Mouse (Mus musculus): Measurements from ENCODE around the gene Abr.

Abr gene

GRCm38 (mm10) chr11:76406702-76407583, 215.2 kb downstream of the Abr start, which contains the start of gene Timm22:
Gene Timm22 (plus strand): TSS chr11:76406952.
- peak; percentile 97 for DNase-seq (ENCODE audit: low read depth, low spot score)

DNA sequence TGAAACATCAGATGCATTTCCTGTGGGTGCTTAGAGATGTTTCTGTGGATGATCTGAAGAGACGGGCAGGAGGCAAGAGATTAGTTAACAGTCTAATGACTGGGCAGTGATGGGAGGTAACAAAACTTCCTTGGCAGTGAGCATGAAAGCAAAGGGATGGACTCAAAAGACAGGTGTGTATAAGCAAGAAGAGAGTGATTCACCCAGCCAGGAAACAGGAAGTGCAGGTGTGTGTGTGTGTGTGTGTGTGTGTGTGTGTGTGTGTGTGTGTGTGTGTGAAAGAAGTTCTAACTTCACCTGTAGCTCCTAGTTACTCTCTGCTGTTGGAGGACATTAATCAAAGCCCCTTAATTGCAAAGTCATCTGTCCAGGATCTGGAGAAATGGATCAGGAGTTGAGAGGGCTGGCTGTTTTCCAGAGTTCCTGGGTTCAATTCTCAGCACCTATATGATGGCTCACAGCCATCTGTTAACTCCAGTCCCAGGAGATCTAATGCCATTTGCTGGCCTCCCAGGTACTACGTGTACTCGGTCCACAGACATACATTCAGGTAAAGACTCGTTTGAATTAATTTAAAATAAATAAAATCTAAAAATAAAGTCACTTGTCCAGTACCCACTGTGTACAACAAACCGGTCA, 216.4 kb downstream of the Abr start:
- DNase-seq (ENCODE audit: low read depth, low spot score), result no peak

DNA sequence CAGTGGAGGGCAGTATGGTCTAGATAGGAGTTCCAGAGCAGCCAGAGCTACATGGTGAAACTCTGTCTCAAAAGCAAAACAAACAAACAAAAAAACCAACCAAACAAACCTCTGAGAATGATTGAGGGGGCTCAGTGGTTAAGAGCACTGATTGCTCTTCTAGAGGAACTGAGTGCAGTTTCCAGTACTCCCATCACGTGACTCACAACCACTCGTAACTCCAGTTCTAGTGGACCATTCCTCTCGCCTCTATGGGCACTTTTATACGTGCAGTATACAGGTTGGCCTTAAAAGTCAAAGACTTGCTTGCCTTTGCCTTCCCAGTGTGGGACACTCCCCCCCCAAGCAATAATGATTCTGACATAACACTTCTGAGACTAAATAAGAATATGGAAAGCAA, 217.0 kb downstream of the Abr start:
- no peak for DNase-seq (ENCODE audit: low read depth, low spot score)

GRCm38 (mm10) chr11:76401398-76401797, 220.7 kb downstream of the Abr start:
- DNase-seq (ENCODE audit: low read depth, low spot score), result no peak

DNA sequence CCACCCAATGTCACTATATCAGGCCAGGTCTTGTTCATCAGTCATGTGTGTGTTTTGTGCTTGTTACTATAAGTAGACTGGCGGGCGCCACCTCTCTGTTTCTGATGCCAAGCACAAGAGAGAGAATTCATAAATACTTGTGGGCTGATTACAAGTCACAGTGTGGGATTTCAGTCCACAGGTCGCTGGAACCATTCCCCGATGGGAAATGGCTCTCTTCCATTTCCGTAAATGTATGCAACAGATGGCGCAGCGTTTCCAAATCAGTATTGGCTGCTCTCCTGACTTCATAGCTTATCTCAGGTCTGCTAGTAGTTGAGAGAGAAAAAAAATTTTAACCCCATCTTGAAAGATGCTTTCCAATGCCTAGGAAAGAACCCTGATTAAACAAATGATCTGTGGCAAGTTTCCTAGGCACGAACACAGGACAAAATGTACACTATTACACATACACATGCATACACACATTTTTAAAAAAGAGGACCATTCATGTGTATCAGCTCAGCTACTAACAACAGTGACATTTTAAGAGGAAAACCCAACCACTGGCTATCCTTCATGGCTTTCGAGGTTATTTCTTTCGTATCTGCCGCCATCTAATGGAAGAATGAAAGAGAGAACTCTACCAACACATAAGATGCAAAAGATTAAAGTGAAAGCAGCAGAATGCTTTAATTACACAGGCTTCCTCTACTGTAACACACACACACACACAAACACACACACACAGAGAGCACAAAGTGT, 222.4 kb downstream of the Abr start:
- peak; percentile 51 for DNase-seq (ENCODE audit: low read depth, low spot score)

DNA sequence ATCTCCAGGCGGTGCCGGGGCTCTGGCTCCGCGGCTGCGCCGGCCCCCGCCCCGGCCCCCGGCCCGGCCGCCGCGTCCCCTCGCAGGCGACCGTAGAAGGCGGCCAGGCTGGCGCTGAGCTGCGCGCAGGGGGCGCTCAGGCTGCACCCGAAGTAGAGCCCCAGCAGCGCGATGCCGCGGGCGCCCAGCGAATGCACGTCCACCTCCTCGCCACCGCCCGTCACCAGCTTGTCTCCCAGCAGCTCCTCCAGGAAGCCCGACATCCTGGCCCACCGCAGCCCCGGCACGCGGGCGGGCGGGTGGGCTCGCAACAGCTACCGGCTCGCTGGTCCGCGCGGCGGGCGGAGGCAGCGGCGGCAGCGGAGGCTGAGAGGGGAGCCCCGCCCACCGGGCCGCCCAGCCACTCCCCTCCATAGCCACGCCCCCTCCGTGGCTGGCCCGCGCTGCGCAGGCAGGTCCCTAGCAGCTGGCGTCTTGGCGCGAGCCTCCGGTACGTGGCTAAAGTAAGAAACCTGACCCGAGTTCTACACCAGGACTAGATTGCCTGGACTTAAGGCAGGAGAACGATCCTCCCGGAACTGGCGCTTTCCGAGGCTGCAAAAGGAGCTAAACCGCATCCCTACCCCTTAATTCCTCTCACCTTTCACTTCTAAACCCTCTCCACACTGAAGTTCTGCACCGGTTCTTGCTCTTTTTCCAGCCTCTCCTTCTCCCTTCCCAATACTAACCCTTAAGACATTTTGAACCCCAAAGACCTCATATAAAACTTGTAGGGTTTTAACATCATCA, 223.1 kb downstream of the Abr start, which contains the start of gene Nxn:
TSS of gene Nxn (minus strand) at position 343 of the 789 bp plus-strand sequence.
- DNase-seq (ENCODE audit: low read depth, low spot score), result peak; percentile 75

- DNase-seq (ENCODE audit: low read depth, low spot score), result no peak
Measured at GRCm38 (mm10) chr11:76398312-76398797, 223.8 kb downstream of the Abr start.

GRCm38 (mm10) chr11:76397650-76398311, 224.3 kb downstream of the Abr start:
- DNase-seq (ENCODE audit: low read depth, low spot score), result no peak

- no peak for DNase-seq (ENCODE audit: low read depth, low spot score)
Measured at GRCm38 (mm10) chr11:76392996-76393395, 229.1 kb downstream of the Abr start.

DNA sequence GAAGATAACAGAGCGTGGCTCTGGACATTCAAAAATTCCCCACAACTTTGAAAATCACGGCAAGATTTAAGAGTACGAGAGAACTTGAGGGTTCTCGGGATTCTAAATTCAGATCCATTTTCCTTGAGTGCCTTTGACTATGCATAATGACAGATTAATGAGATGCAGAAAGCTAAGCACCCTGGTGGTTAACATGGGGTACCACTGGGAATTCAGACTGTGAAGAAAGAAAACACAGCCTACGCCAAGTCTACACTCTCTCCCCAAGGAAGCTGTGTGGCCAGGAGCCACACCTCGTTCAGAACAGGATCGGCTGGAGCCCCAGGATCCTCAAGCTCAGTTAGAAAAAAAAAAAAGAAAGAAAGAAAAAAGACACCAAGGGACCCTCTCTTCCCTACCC, 229.6 kb downstream of the Abr start:
- DNase-seq (ENCODE audit: low read depth, low spot score), result no peak

DNA sequence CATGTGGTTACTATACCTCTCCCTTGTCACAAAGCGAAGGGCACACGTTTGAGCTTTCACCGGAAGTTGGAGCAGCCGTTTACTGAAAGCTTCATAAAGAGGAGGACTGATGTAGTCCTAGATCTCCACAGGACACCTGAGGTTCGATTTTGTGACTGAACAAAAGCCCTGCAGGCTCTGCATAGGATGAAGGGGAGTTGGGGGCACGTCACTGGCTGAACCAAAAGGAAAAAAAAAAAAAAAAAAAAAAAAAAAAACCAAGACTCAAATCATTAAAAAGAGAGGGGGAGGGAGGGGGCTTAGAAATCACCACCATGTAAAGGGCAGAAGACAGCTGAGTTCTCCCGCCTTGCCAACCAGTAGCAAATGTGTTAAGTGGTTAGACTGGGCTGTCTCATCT, 233.4 kb downstream of the Abr start:
- no peak for DNase-seq (ENCODE audit: low read depth, low spot score)

GRCm38 (mm10) chr11:76387097-76387496, 235.0 kb downstream of the Abr start:
- DNase-seq (ENCODE audit: low read depth, low spot score), result no peak

- DNase-seq (ENCODE audit: low read depth, low spot score), result no peak
Measured at GRCm38 (mm10) chr11:76385746-76386145, 236.4 kb downstream of the Abr start.

- no peak for DNase-seq (ENCODE audit: low read depth, low spot score)
Measured at GRCm38 (mm10) chr11:76385017-76385416, 237.1 kb downstream of the Abr start.

GRCm38 (mm10) chr11:76384307-76384706, 237.8 kb downstream of the Abr start:
- no peak for DNase-seq (ENCODE audit: low read depth, low spot score)

DNA sequence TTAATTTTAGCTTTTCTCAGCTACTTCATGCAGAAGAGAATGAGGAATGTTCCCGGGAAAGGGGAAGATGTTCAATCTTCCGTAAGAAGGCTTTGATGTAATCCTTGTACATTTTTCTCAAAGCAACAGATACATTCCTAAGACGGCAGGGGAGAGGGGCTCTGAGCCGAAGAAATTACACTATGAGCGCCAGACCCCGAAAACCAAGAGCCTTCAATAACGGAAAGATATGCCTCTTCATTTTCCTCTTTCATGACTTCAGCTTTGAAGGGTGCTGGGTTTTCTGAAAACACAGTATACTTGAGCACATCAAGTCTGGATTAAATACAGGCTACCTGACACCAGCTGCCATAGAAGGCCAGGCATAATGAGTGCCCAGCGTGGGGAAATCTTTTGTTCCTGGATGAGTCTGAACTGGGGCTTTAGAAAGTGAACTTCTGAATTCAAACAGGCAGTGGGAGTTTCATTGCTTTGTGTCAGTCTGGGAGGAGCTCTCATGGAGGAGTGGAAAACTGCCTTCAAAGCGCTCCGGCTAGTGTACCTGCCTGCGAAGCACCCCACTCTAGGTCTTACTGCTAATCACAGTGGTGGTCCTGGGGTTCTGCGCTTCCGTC, 239.3 kb downstream of the Abr start:
- DNase-seq (ENCODE audit: low read depth, low spot score), result no peak

- no peak for DNase-seq (ENCODE audit: low read depth, low spot score)
Measured at GRCm38 (mm10) chr11:76381201-76381885, 240.8 kb downstream of the Abr start.

DNA sequence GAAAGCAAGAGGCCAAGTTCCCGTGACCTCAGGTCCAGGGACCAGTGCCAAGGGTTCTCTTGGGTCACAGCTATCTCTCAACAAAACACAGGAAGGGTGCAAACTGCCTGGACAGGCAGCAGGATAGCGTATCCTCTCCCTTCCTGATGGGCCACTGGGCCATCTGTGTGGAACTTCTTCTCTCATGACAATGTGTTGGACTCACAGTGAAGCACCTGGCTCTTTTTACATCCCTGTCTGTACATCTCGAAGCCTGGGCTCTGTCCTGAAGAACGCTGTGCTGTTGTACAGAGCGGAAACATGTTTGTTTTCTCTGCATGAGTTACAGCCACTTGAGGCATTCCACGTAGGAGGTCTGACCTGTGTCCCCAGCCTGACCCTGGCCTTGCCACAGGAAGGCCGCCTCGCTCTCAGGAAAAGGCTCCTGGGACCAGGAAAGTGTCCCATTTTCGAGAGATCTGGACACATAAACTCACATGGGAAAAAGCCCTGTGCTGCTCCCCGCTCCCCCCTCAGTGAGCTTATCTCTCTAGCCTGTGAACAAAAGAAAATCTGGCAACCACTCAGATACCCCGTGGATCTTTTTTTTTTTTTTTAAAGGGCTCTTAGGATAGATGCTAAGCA, 242.1 kb downstream of the Abr start:
- DNase-seq (ENCODE audit: low read depth, low spot score), result no peak

DNA sequence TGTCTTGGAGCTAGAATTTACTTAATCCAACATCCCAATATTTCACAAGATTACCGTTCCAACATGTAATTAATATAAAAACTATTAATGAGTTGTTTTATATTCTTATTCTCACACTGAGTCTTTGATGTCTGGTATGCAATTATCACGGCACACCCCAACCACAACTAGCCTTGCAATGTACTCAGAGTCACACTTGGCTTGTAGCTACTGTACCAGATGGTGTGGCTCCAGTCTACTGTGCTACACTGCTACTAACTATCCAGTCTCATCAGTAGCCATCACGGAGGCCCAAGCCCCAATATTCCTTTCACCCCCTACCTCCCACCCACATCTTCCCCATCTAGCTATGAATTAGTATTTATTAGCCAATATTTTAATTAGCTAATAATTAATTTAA, 245.7 kb downstream of the Abr start:
- no peak for DNase-seq (ENCODE audit: low read depth, low spot score)
